Mouse (Mus musculus): Measurements from ENCODE around the gene Hoxd10. TPM values are rescaled to one million over a fixed set of nuclear protein-coding genes. Genes with fewer than 3 reads are reported as not detected.
A peak's percentile ranks its signal among the peaks of the same experiment; 100 is the strongest.

Gene Hoxd10
- total RNA-seq (2022) = not detected

- peak; percentile 55 for DNase-seq
These were observed at the start of gene Hoxd10 for GRCm38 (mm10) chr2:74691022-74691951. Gene Hoxd10, plus strand, starts transcription at chr2:74691924.

GRCm38 (mm10) chr2:74642431-74642830 lies 49.3 kb upstream of the Hoxd10 start:
- DNase-seq = no peak

GRCm38 (mm10) chr2:74645631-74646030 lies 46.1 kb upstream of the Hoxd10 start:
- no peak for DNase-seq

- DNase-seq = no peak
These were observed 44.5 kb upstream of the Hoxd10 start for GRCm38 (mm10) chr2:74647082-74647864.

- DNase-seq = no peak
These were observed 38.8 kb upstream of the Hoxd10 start for GRCm38 (mm10) chr2:74652996-74653340.

GRCm38 (mm10) chr2:74653781-74654535 lies 37.8 kb upstream of the Hoxd10 start:
- no peak for DNase-seq

- no peak for DNase-seq
These were observed 36.8 kb upstream of the Hoxd10 start for GRCm38 (mm10) chr2:74654743-74655419.

GRCm38 (mm10) chr2:74655420-74655781 lies 36.3 kb upstream of the Hoxd10 start:
- DNase-seq = no peak

GRCm38 (mm10) chr2:74655821-74656631 lies 35.7 kb upstream of the Hoxd10 start:
- no peak for DNase-seq

GRCm38 (mm10) chr2:74656632-74657021 lies 35.1 kb upstream of the Hoxd10 start:
- no peak for DNase-seq

- DNase-seq = no peak
These were observed 34.3 kb upstream of the Hoxd10 start for GRCm38 (mm10) chr2:74657251-74658023.

GRCm38 (mm10) chr2:74658024-74658666 lies 33.6 kb upstream of the Hoxd10 start:
- DNase-seq = no peak

- no peak for DNase-seq
These were observed 32.9 kb upstream of the Hoxd10 start for GRCm38 (mm10) chr2:74658667-74659371.

- DNase-seq = no peak
These were observed 32.2 kb upstream of the Hoxd10 start, which contains the start of gene Evx2 for GRCm38 (mm10) chr2:74659507-74660005. Gene Evx2, minus strand, starts transcription at chr2:74659557.

GRCm38 (mm10) chr2:74660421-74661375 lies 31.0 kb upstream of the Hoxd10 start:
- DNase-seq = no peak

GRCm38 (mm10) chr2:74661685-74662084 lies 30.0 kb upstream of the Hoxd10 start:
- no peak for DNase-seq

- no peak for DNase-seq
These were observed 28.3 kb upstream of the Hoxd10 start for GRCm38 (mm10) chr2:74663291-74663925.
